Mouse (Mus musculus) layer of hippocampus, postnatal 14 days (tissue): ENCODE measurements at regions not wholly inside any gene's neighbourhood (a gene's known extent, or its start where the extent isn't known, plus 50 kb on each side); places are given as distances from the start of the nearest gene placed in this dataset.
A peak's percentile ranks its signal among the peaks of the same experiment; 100 is the strongest.

Source experiments
- DNase-seq, 2 experiments: peaks; one replicate each; pipeline ENCODE4 v3.0.0; 2021 to 2022; ENCODE audit warnings: low spot score in 2 of 2, mixed read lengths in 1 of 2

GRCm38 (mm10) chr1:147996591-147996990 is 1502.0 kb downstream of the Brinp3 start:
- DNase-seq = no peak

- no peak for DNase-seq
These were observed 1539.3 kb downstream of the Brinp3 start for GRCm38 (mm10) chr1:148033851-148034250.

GRCm38 (mm10) chr1:148051876-148052275 is 1557.3 kb downstream of the Brinp3 start:
- peak in 1 of 2 experiments; percentile 2 for DNase-seq
